Mouse (Mus musculus): Measurements from ENCODE around the gene Lrrc40. TPM values are rescaled to one million over a fixed set of nuclear protein-coding genes. Genes with fewer than 3 reads are reported as not detected.

Lrrc40 gene
- polyA plus RNA-seq, 1 experiment from 2014 or later: 95.5 TPM

DNA sequence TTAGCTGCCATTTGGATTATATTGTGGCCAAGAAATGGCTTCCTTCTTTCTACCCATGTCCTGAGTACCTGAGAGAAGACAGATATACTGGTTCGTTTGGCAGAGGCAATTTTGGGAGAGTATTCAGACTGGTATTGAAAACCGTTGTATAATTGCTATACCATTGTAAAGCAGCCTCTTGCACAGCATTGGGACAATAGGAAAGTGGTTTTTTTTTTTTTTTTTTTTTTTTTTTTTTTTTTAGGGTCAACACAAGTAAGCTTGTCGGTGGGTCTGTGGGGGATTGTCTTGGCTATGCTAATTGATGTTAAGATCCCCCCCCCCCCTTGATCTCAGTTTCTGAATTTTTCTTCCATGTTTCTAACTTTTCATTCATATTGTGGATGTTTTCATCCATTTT, 1.6 kb downstream of the Lrrc40 start:
- Histone ChIP-seq H3K27ac (ENCODE audit: low read depth, low read length) (no peak overlapping the region), H3K4me3 (ENCODE audit: low read depth, low read length) (no peak overlapping the region), H3K36me3 (ENCODE audit: control insufficient read depth, insufficient read depth, low read length) (no peaks in the 10 kb centered on the region), H3K4me2 (no peak overlapping the region), H3K9ac (ENCODE audit: low read length) (no peak overlapping the region), H3K27me3 (ENCODE audit: control insufficient read depth, insufficient read depth, low read length) (no peaks in the 10 kb centered on the region), H3K4me1 (ENCODE audit: control insufficient read depth, insufficient read depth, low read length) (peaks cover 6% of the 10 kb centered on the region), H3K9me3 (ENCODE audit: control insufficient read depth, low read length) (no peaks in the 10 kb centered on the region)
- DNase-seq (ENCODE audit: low spot score, missing footprints) (no peak), ATAC-seq (ENCODE audit: low FRiP score) (no peak)
- WGBS: 83% methylated on average over 3 of the region's 3 CpGs

DNA sequence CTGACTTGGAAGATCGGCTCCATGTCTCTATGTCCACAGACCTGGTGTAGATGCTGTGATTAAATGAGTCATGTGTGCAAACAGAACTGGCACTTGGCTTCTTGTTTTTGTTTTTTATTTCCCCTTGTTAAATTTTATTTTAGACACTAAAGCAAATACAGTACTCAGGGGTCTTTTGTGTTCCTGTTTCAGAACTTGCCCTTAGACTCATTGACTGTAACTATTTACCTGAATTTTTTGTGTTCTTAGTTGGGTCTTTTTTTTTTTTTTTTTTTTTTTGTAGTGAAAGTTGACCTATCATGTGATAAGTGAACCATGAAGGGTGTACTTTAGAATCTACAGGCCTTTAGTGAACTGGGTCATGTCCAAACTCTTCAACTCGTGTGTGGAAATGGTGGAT, 4.3 kb downstream of the Lrrc40 start:
- H3K4me1 ChIP-seq (ENCODE audit: control insufficient read depth, insufficient read depth, low read length): peaks cover 2% of the 10 kb centered on the region; the same call in 1 of the 2 replicates
- 75% methylated on average over 2 of the region's 2 CpGs for WGBS
- no peaks in the 10 kb centered on the region for H3K27me3 ChIP-seq (ENCODE audit: control insufficient read depth, insufficient read depth, low read length)
- no peak for ATAC-seq (ENCODE audit: low FRiP score)
- no peak overlapping the region for H3K27ac ChIP-seq (ENCODE audit: low read depth, low read length)
- H3K9ac ChIP-seq (ENCODE audit: low read length): no peak overlapping the region
- no peaks in the 10 kb centered on the region for H3K9me3 ChIP-seq (ENCODE audit: control insufficient read depth, low read length)
- no peak for DNase-seq (ENCODE audit: low spot score, missing footprints)
- no peak overlapping the region for H3K4me3 ChIP-seq (ENCODE audit: low read depth, low read length)
- H3K4me2 ChIP-seq: no peak overlapping the region
- no peaks in the 10 kb centered on the region for H3K36me3 ChIP-seq (ENCODE audit: control insufficient read depth, insufficient read depth, low read length)

DNA sequence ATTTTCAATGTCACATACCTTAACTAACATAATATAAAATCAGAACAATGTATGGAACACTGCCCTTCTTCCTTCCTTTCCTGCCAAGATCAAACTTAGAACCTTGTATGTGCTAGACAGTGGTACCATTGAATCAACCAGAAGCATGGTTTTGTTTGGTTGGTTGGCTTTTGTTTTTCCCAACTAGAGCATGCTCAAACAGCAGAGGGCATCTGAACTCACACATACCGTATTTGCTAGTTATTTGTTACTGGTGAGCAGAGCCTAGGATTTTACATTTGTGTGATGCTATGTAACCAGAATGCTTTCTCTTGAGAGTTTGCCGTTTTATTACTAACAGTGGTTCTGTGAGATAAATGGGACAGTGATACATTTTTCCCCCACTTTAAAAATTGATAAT, 13.0 kb downstream of the Lrrc40 start:
- no peaks in the 10 kb centered on the region for H3K9me3 ChIP-seq (ENCODE audit: control insufficient read depth, low read length)
- no peak overlapping the region for H3K27ac ChIP-seq (ENCODE audit: low read depth, low read length)
- H3K9ac ChIP-seq (ENCODE audit: low read length): no peak overlapping the region
- no peak for ATAC-seq (ENCODE audit: low FRiP score)
- no peak overlapping the region for H3K4me2 ChIP-seq
- no peaks in the 10 kb centered on the region for H3K4me1 ChIP-seq (ENCODE audit: control insufficient read depth, insufficient read depth, low read length)
- H3K36me3 ChIP-seq (ENCODE audit: control insufficient read depth, insufficient read depth, low read length): 0 out of 2 replicates have a peak, but pooled peaks cover 2% of the 10 kb centered on the region
- no peaks in the 10 kb centered on the region for H3K27me3 ChIP-seq (ENCODE audit: control insufficient read depth, insufficient read depth, low read length)
- 92% methylated on average over 2 of the region's 2 CpGs for WGBS
- no peak for DNase-seq (ENCODE audit: low spot score, missing footprints)
- no peak overlapping the region for H3K4me3 ChIP-seq (ENCODE audit: low read depth, low read length)

DNA sequence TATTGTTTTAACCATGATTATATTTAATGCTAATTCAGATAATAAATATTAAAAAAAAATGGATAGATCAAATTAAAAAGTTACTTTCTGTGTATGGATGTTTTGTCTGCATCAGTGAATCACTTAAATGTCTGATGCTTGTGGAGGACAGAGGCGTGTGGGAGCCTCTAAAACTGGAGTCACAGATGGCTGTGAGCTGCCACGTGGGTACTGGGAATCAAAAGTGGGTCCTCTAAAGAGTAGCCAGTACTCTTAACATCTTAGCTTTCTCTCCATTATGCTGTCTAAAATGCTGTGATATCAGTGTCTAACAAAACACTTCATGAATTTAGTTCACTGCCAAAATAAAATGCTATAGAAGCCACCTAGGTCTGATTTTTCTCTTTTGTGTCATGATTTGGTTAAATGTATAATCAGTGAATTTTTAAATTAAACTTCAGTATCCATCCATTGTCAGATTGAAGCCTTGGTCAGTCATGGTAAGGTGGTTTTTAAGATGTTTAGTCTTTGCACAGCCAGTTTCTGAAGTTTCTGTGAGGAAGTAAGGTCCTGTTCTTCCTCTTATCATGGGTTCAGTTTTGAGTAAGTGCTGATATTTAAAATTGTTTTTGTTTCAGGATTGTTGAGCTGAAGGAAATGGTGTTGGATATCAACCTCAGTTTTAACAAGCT, 24.3 kb downstream of the Lrrc40 start:
- peaks cover 7% of the 10 kb centered on the region for H3K36me3 ChIP-seq (ENCODE audit: control insufficient read depth, insufficient read depth, low read length)
- WGBS: 86% methylated on average over 2 of the region's 2 CpGs

DNA sequence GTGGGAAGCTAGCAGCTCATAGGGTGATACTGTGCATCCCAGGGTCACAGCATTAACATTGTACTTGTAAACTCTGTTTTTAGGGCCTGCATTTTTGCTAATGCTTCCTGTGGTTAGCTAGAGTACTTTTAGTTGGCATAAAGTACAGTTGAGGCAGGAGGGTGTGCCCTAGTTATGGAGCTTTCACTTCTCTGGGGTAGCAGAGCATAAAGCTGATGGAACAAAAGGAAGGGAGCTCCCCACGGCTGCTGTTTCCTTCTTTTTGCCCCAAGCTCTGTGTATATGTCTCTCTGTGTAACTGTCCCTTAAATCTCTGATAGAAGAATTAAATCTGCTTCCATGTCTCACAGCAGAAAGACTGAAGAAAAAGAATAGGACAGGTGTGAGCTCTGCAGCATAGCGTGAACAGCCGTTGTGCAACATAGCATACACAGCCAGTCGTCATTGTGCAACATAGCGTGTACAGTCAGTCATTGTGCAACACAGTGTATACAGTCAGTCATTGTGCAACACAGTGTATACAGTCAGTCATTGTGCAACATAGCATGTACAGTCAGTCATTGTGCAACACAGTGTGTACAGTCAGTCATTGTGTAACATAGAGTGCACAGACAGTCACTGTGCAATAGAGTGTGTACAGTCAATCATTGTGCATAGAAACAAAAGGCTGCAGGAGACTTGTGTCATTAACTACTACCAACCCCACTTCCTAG, 25.5 kb downstream of the Lrrc40 start:
- Histone ChIP-seq H3K9me3 (ENCODE audit: control insufficient read depth, low read length) (no peaks in the 10 kb centered on the region), H3K4me3 (ENCODE audit: low read depth, low read length) (no peak overlapping the region), H3K4me2 (no peak overlapping the region), H3K4me1 (ENCODE audit: control insufficient read depth, insufficient read depth, low read length) (no peaks in the 10 kb centered on the region), H3K9ac (ENCODE audit: low read length) (no peak overlapping the region), H3K36me3 (ENCODE audit: control insufficient read depth, insufficient read depth, low read length) (peaks cover 6% of the 10 kb centered on the region), H3K27ac (ENCODE audit: low read depth, low read length) (no peak overlapping the region), H3K27me3 (ENCODE audit: control insufficient read depth, insufficient read depth, low read length) (no peaks in the 10 kb centered on the region)
- DNase-seq (ENCODE audit: low spot score, missing footprints) (no peak), ATAC-seq (ENCODE audit: low FRiP score) (0 out of 2 replicates have a peak, but pooled peaks have one; percentile 38)
- WGBS: 93% methylated on average over 5 of the region's 5 CpGs

More for the DNA sequence above, 24.3 kb downstream of the Lrrc40 start:
- ATAC-seq (ENCODE audit: low FRiP score): no peak
- Histone ChIP-seq H3K27me3 (ENCODE audit: control insufficient read depth, insufficient read depth, low read length) (no peaks in the 10 kb centered on the region), H3K27ac (ENCODE audit: low read depth, low read length) (no peak overlapping the region), H3K9me3 (ENCODE audit: control insufficient read depth, low read length) (no peaks in the 10 kb centered on the region), H3K9ac (ENCODE audit: low read length) (no peak overlapping the region), H3K4me2 (no peak overlapping the region), H3K4me1 (ENCODE audit: control insufficient read depth, insufficient read depth, low read length) (no peaks in the 10 kb centered on the region), H3K4me3 (ENCODE audit: low read depth, low read length) (no peak overlapping the region)
- DNase-seq (ENCODE audit: low spot score, missing footprints): no peak

DNA sequence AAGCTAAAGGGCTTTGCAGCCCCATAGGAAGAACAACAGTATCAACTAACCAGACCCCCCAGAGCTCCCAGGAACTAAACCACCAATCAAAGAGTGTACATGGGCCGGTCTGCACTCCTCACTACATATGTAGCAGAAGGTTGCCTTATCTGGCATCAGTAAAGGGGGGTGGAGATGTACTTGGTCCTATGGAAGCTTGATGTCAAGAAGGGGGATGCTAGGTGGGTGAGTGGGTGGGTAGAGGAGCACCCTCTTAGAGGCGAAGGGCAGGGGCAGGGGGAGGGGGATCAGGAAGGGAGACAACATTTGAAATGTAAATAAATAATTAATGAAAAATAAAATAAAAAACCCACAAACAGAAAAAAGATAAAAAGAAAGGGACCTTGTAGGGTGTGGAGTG, 28.8 kb downstream of the Lrrc40 start:
- H3K4me3 ChIP-seq (ENCODE audit: low read depth, low read length): no peak overlapping the region
- H3K4me2 ChIP-seq: no peak overlapping the region
- H3K36me3 ChIP-seq (ENCODE audit: control insufficient read depth, insufficient read depth, low read length): peaks cover 2% of the 10 kb centered on the region; the same call in 1 of the 2 replicates
- WGBS: 96% methylated on average over 2 of the region's 2 CpGs
- H3K27ac ChIP-seq (ENCODE audit: low read depth, low read length): no peak overlapping the region
- H3K27me3 ChIP-seq (ENCODE audit: control insufficient read depth, insufficient read depth, low read length): no peaks in the 10 kb centered on the region
- H3K9ac ChIP-seq (ENCODE audit: low read length): no peak overlapping the region
- H3K9me3 ChIP-seq (ENCODE audit: control insufficient read depth, low read length): no peaks in the 10 kb centered on the region
- ATAC-seq (ENCODE audit: low FRiP score): no peak
- no peaks in the 10 kb centered on the region for H3K4me1 ChIP-seq (ENCODE audit: control insufficient read depth, insufficient read depth, low read length)
- DNase-seq (ENCODE audit: low spot score, missing footprints): no peak

DNA sequence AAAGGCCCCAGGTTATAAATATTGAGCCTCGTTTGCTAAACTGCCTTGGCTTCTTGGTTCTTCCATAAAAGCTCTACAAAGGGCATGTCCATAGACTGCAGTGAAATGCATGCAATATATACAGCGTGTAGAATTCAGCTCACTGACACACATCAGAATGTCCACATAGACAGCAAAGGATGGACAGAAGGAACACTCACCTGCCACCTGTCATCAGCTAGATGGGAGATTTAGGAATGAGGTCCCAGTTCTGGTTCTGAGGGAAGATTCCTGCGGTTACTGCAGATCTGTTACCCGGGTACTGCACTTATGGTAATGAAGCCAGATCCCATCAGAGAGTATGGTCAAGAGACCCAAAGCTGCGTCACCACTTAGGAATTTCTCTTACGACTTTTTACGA, 31.5 kb downstream of the Lrrc40 start:
- 94% methylated on average over 7 of the region's 7 CpGs for WGBS

DNA sequence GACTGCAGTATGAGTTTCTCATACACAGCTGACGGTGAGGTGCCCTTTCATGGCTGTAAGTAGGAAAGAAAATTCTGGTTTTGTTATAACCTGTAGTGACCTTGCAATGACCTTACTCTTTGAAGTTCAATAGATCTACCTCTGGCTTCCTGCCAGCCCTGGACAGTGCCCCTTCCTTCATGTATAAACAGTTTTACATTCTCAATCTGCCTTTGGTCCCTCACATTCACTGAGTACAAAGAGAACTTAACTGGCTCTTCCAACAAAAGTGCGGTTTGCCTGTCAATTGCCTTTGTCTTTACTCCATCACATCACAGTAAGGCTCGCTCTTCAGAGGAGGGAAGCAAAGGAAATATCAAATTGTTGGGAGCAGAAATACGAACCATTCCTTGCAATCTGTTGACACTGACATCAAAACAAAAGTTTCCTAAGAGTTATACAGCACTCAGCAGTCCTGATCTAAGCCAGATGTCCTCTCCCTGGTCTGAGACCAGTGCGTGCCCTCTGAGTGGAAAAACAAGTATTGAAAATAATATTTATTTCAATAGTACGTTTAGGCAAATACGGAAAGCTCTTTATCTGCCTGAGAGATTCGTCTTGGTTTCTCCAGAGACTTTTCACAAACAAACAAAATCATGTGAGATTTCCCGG, 32.3 kb downstream of the Lrrc40 start:
- H3K27me3 ChIP-seq (ENCODE audit: control insufficient read depth, insufficient read depth, low read length): no peaks in the 10 kb centered on the region
- no peaks in the 10 kb centered on the region for H3K4me1 ChIP-seq (ENCODE audit: control insufficient read depth, insufficient read depth, low read length)
- WGBS: 79% methylated on average over 9 of the region's 9 CpGs
- H3K9ac ChIP-seq (ENCODE audit: low read length): no peak overlapping the region
- no peak overlapping the region for H3K4me2 ChIP-seq
- peaks cover 2% of the 10 kb centered on the region; the same call in 1 of the 2 replicates for H3K36me3 ChIP-seq (ENCODE audit: control insufficient read depth, insufficient read depth, low read length)
- DNase-seq (ENCODE audit: low spot score, missing footprints) (no peak), ATAC-seq (ENCODE audit: low FRiP score) (no peak)
- no peak overlapping the region for H3K27ac ChIP-seq (ENCODE audit: low read depth, low read length)
- H3K4me3 ChIP-seq (ENCODE audit: low read depth, low read length): no peak overlapping the region
- H3K9me3 ChIP-seq (ENCODE audit: control insufficient read depth, low read length): no peaks in the 10 kb centered on the region

More for the DNA sequence above, 31.5 kb downstream of the Lrrc40 start:
- no peak overlapping the region for H3K9ac ChIP-seq (ENCODE audit: low read length)
- no peak overlapping the region for H3K27ac ChIP-seq (ENCODE audit: low read depth, low read length)
- H3K36me3 ChIP-seq (ENCODE audit: control insufficient read depth, insufficient read depth, low read length): peaks cover 2% of the 10 kb centered on the region; the same call in 1 of the 2 replicates
- H3K4me3 ChIP-seq (ENCODE audit: low read depth, low read length): no peak overlapping the region
- no peaks in the 10 kb centered on the region for H3K4me1 ChIP-seq (ENCODE audit: control insufficient read depth, insufficient read depth, low read length)
- ATAC-seq (ENCODE audit: low FRiP score) (no peak), DNase-seq (ENCODE audit: low spot score, missing footprints) (no peak)
- H3K9me3 ChIP-seq (ENCODE audit: control insufficient read depth, low read length): no peaks in the 10 kb centered on the region
- no peaks in the 10 kb centered on the region for H3K27me3 ChIP-seq (ENCODE audit: control insufficient read depth, insufficient read depth, low read length)
- no peak overlapping the region for H3K4me2 ChIP-seq

DNA sequence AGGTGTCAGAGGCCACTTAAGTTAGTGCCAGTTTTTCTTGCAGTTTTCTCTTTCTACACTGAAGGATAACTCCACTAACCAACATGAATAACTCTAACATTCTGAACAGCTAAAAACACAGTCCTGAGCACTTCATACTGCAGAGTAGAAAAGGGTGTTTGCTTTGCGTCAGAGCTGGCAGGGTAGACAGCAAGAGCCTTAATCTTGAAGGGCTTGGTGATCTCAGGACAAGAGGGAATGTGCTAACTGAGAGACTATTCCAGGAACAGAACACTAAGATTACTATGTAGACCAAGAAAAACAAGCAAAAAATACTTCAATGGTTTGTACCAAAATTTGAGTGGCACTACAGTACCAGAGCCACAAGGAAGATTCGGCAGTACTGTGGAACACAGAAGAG, 38.5 kb downstream of the Lrrc40 start:
- H3K27ac ChIP-seq (ENCODE audit: low read depth, low read length): no peak overlapping the region
- no peak overlapping the region for H3K9ac ChIP-seq (ENCODE audit: low read length)
- 91% methylated on average over 2 of the region's 2 CpGs for WGBS
- no peaks in the 10 kb centered on the region for H3K36me3 ChIP-seq (ENCODE audit: control insufficient read depth, insufficient read depth, low read length)
- H3K4me1 ChIP-seq (ENCODE audit: control insufficient read depth, insufficient read depth, low read length): no peaks in the 10 kb centered on the region
- no peaks in the 10 kb centered on the region for H3K9me3 ChIP-seq (ENCODE audit: control insufficient read depth, low read length)
- no peaks in the 10 kb centered on the region for H3K27me3 ChIP-seq (ENCODE audit: control insufficient read depth, insufficient read depth, low read length)
- no peak overlapping the region for H3K4me2 ChIP-seq
- no peak overlapping the region for H3K4me3 ChIP-seq (ENCODE audit: low read depth, low read length)
- no peak for DNase-seq (ENCODE audit: low spot score, missing footprints)
- no peak for ATAC-seq (ENCODE audit: low FRiP score)

Measured in midbrain, embryonic 11.5 days (tissue).